Comparison of ENCODE assay signal across 9 mouse cellular contexts in the genomic region with DNA sequence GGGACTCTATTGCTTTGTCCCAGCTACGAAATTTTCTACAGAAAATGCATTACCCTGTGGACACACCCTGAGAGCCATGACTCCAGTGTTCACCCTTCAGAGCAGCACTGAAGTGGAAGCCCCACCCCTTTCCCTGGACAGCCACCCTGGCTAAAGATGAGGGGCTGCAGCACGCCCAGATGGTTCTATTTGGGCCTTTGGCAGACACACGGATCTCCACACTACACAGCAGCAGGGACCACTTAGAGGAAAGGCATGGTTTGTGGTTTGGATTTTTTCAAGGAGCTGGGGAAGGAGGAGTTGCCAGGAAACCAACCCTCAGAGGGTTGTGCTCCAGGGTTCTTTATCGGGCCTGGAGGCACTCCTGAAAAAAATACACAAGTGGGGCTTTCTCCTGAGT.
DNase-seq lines count a peak whose midpoint lies in the region; ATAC-seq and TF ChIP-seq lines count a peak whose summit lies in the region.
"Had no signal": no experiment of that assay in that cellular context is flagged by ENCODE, and none has a peak within 500 bp of the region (broad histone marks: within the 10 kb centered on the region; RNA-seq: fewer than 3 reads in every experiment).

No protein-coding gene starts in this region.

- peak overlapping the region; percentile 95 for H3K27ac ChIP-seq in kidney, postnatal 0 days
- peak overlapping the region; percentile 7; the same call in 1 of the 2 replicates for H3K27ac ChIP-seq in embryonic facial prominence, embryonic 11.5 days (replicated peaks; ENCODE audit: low read depth, low read length)
- peak overlapping the region; percentile 97 for H3K27ac ChIP-seq in lung, postnatal 0 days (ENCODE audit: low read length)

- no peak for DNase-seq in kidney, postnatal 0 days (ENCODE audit: low spot score)
- DNase-seq in kidney, adult 18-20 months = no peak
- DNase-seq in embryonic facial prominence, embryonic 11.5 days (ENCODE audit: low spot score) = peak; percentile 67
- peak; percentile 51 for DNase-seq in heart, postnatal 4 days
- DNase-seq in lung, postnatal 0 days (ENCODE audit: low spot score) = peak; percentile 69
- DNase-seq in frontal cortex, adult 2 months (ENCODE audit: extremely low spot score in 1 of 2, low spot score in 1 of 2) = no peak
- no peak for DNase-seq in urinary bladder, postnatal 36 days (ENCODE audit: low spot score in 2 of 2)
- DNase-seq in right cerebral cortex, postnatal 14 days = no peak

- WGBS in kidney, postnatal 0 days = 27% methylated on average over 4 of the region's 4 CpGs
- 30% methylated on average over 4 of the region's 4 CpGs for whole genome bisulfite sequencing in embryonic facial prominence, embryonic 11.5 days
- 20% methylated on average over 4 of the region's 4 CpGs for WGBS in lung, postnatal 0 days

- ATAC-seq in kidney, postnatal 0 days (replicated peaks; ENCODE audit: low FRiP score, low read depth) = no peak
- peak; percentile 54 for ATAC-seq in embryonic facial prominence, embryonic 11.5 days (replicated peaks; ENCODE audit: insufficient number of reproducible peaks, low FRiP score, low TSS enrichment, low read depth)
- ATAC-seq in lung, postnatal 0 days = peak; percentile 14
- ATAC-seq: Patski had no signal

- no peak overlapping the region for H3K4me2 ChIP-seq in kidney, postnatal 0 days (ENCODE audit: low read length)
- H3K4me2 ChIP-seq in embryonic facial prominence, embryonic 11.5 days (ENCODE audit: low read depth, low read length) = no peak overlapping the region
- peak overlapping the region; percentile 8; the same call in 1 of the 2 replicates for H3K4me2 ChIP-seq in lung, postnatal 0 days (replicated peaks; ENCODE audit: low read depth, low read length)

- TF ChIP-seq CTCF in kidney, postnatal 0 days (IDR thresholded peaks at IDR 0.05; ENCODE audit: low read depth) = no peak
- TF ChIP-seq CTCF in lung, postnatal 0 days (IDR thresholded peaks at IDR 0.05) = no peak

- H3K4me1 ChIP-seq in kidney, postnatal 0 days (replicated peaks; ENCODE audit: insufficient read depth, low read length) = peaks cover 37% of the 10 kb centered on the region
- peaks cover 23% of the 10 kb centered on the region for H3K4me1 ChIP-seq in embryonic facial prominence, embryonic 11.5 days (ENCODE audit: control insufficient read depth, insufficient read depth, low read length)
- H3K4me1 ChIP-seq in lung, postnatal 0 days (ENCODE audit: insufficient read depth, low read depth, low read length) = peaks cover 38% of the 10 kb centered on the region

- no peaks in the 10 kb centered on the region for H3K27me3 ChIP-seq in kidney, postnatal 0 days (ENCODE audit: insufficient read depth, low read length)
- H3K27me3 ChIP-seq in embryonic facial prominence, embryonic 11.5 days (ENCODE audit: control insufficient read depth, insufficient read depth, low read length) = no peaks in the 10 kb centered on the region
- H3K27me3 ChIP-seq in lung, postnatal 0 days (replicated peaks; ENCODE audit: insufficient read depth, low read length) = no peaks in the 10 kb centered on the region
- H3K27me3 ChIP-seq: Patski had no signal

- H3K9me3 ChIP-seq in kidney, postnatal 0 days (replicated peaks; ENCODE audit: low read length) = no peaks in the 10 kb centered on the region
- H3K9me3 ChIP-seq in embryonic facial prominence, embryonic 11.5 days (replicated peaks; ENCODE audit: control insufficient read depth, low read length) = no peaks in the 10 kb centered on the region
- H3K9me3 ChIP-seq in lung, postnatal 0 days (ENCODE audit: low read length) = no peaks in the 10 kb centered on the region

- H3K9ac ChIP-seq in kidney, postnatal 0 days (ENCODE audit: low read depth, low read length) = no peak overlapping the region
- H3K9ac ChIP-seq in embryonic facial prominence, embryonic 11.5 days (replicated peaks; ENCODE audit: low read length) = no peak overlapping the region
- no peak overlapping the region for H3K9ac ChIP-seq in lung, postnatal 0 days (replicated peaks; ENCODE audit: low read depth)

- no peak for TF ChIP-seq EP300 in lung, postnatal 0 days (IDR thresholded peaks at IDR 0.05)

- H3K4me3 ChIP-seq in kidney, postnatal 0 days (replicated peaks; ENCODE audit: low read depth, low read length) = no peak overlapping the region
- no peak overlapping the region for H3K4me3 ChIP-seq in embryonic facial prominence, embryonic 11.5 days (ENCODE audit: low read depth, low read length)
- no peak overlapping the region for H3K4me3 ChIP-seq in lung, postnatal 0 days (ENCODE audit: low read depth, low read length)

- no peaks in the 10 kb centered on the region for H3K36me3 ChIP-seq in kidney, postnatal 0 days (ENCODE audit: insufficient read depth, low read length)
- no peaks in the 10 kb centered on the region for H3K36me3 ChIP-seq in embryonic facial prominence, embryonic 11.5 days (replicated peaks; ENCODE audit: control insufficient read depth, insufficient read depth, low read depth, low read length)
- H3K36me3 ChIP-seq in lung, postnatal 0 days (ENCODE audit: insufficient read depth, low read length) = no peaks in the 10 kb centered on the region

Comparison
In these comparisons a context has a peak if more than half of its experiments do, and no peak if none do; other contexts are left out.
1. DNase-seq: peak in embryonic facial prominence, embryonic 11.5 days (single experiment), heart, postnatal 4 days (single experiment) and lung, postnatal 0 days (single experiment); none in kidney, postnatal 0 days (single experiment), kidney, adult 18-20 months (single experiment), frontal cortex, adult 2 months (0 of 2), urinary bladder, postnatal 36 days (0 of 2) and right cerebral cortex, postnatal 14 days (single experiment).
2. H3K27ac ChIP-seq: peak in every context shown above with its lines; median percentile 97 in lung, postnatal 0 days; 95 in kidney, postnatal 0 days; 7 in embryonic facial prominence, embryonic 11.5 days.